Mouse (Mus musculus) CH12.LX (cell line): ENCODE data around the gene Mcrip1. TPM values are rescaled to one million over a fixed set of nuclear protein-coding genes. Genes with fewer than 3 reads are reported as not detected.

Experiments used
- DNase-seq: peaks from one replicate; pipeline ENCODE4 v3.0.0-alpha.2; 2013; ENCODE audit errors: extremely low read depth
- H3K27ac ChIP-seq: 2 replicates; pipeline ENCODE4 v1.5.1; 2012; ENCODE audit warnings: low read depth, mild to moderate bottlenecking, control low read depth, moderate library complexity; ENCODE audit not compliant: insufficient read depth
- H3K27me3 ChIP-seq: replicated peaks from 2 replicates; pipeline ENCODE3; 2012; ENCODE audit warnings: inconsistent platforms
- H3K36me3 ChIP-seq, 2 experiments: replicated peaks in 1 of 2; 2 replicates each; pipeline versions ENCODE3 to v1.6.1; 2012; ENCODE audit warnings: inconsistent platforms in 1 of 2, low read length in 1 of 2, mild to moderate bottlenecking in 1 of 2, mixed read lengths in 1 of 2, moderate library complexity in 1 of 2; ENCODE audit not compliant: control insufficient read depth in 1 of 2, insufficient read depth in 1 of 2
- H3K4me1 ChIP-seq, 2 experiments: 2 replicates each; pipeline ENCODE4 v1.6.1; 2012; ENCODE audit warnings: inconsistent platforms in 1 of 2, moderate library complexity in 1 of 2; ENCODE audit not compliant: insufficient read depth in 2 of 2, control insufficient read depth in 1 of 2
- H3K4me2 ChIP-seq: 2 replicates; pipeline ENCODE4 v1.6.1; 2012; ENCODE audit warnings: low read depth, mild to moderate bottlenecking, control low read depth; ENCODE audit not compliant: poor library complexity, insufficient read depth, severe bottlenecking
- H3K4me3 ChIP-seq, 3 experiments: fragments of 150-350 bp in 1 of 3; sonication (generic) in 1 of 3; replicated peaks in 1 of 3; 2 replicates each; pipeline versions ENCODE3 to v1.5.1; 2011 to 2012; ENCODE audit warnings: low read depth in 2 of 3, low read length in 2 of 3, mild to moderate bottlenecking in 2 of 3, moderate library complexity in 2 of 3, control low read depth in 1 of 3, improper control_type of control experiment in 1 of 3, inconsistent platforms in 1 of 3, mixed read lengths in 1 of 3; ENCODE audit not compliant: poor library complexity in 1 of 3
- H3K79me2 ChIP-seq: replicated peaks from 2 replicates; pipeline ENCODE4 v1.6.1; 2012; ENCODE audit warnings: mild to moderate bottlenecking, moderate library complexity; ENCODE audit not compliant: control insufficient read depth, poor library complexity, insufficient read depth, severe bottlenecking; ENCODE audit errors: extremely low read depth
- H3K9ac ChIP-seq: 2 replicates; pipeline ENCODE4 v1.6.1; 2012; ENCODE audit warnings: low read depth, mild to moderate bottlenecking, control low read depth, moderate library complexity; ENCODE audit not compliant: insufficient read depth
- H3K9me3 ChIP-seq: replicated peaks from 2 replicates; pipeline ENCODE3; 2012; ENCODE audit warnings: low read length, inconsistent platforms, mixed read lengths
- CHD1 ChIP-seq: IDR thresholded peaks from 2 replicates; pipeline ENCODE4 v1.6.1; 2012; ENCODE audit warnings: low read depth, low read length, improper control_type of control experiment, inconsistent platforms
- CHD2 ChIP-seq: IDR thresholded peaks from 2 replicates; pipeline ENCODE4 v1.6.1; 2011; ENCODE audit warnings: low read length, improper control_type of control experiment
- E2F4 ChIP-seq: IDR thresholded peaks from 2 replicates; pipeline ENCODE4 v1.6.1; 2011; ENCODE audit warnings: low read depth, low read length, improper control_type of control experiment; ENCODE audit not compliant: insufficient replicate concordance
- ELF1 ChIP-seq: IDR thresholded peaks from 2 replicates; pipeline ENCODE4 v1.6.1; 2014; ENCODE audit warnings: low read depth, mild to moderate bottlenecking, inconsistent platforms, low read length, improper control_type of control experiment
- ETS1 ChIP-seq: conservative IDR thresholded peaks from 2 replicates; pipeline ENCODE4 v1.6.1; 2012; ENCODE audit warnings: low read depth, mild to moderate bottlenecking, inconsistent platforms, low read length, improper control_type of control experiment, moderate library complexity
- HCFC1 ChIP-seq: IDR thresholded peaks from 2 replicates; pipeline ENCODE4 v1.6.1; 2012; ENCODE audit warnings: low read depth, mild to moderate bottlenecking, inconsistent platforms, low read length, improper control_type of control experiment
- IRF4 ChIP-seq: IDR thresholded peaks from 2 replicates; pipeline ENCODE4 v1.6.1; 2014; ENCODE audit warnings: low read depth, mild to moderate bottlenecking, inconsistent platforms, low read length, improper control_type of control experiment
- JUN ChIP-seq: IDR thresholded peaks from 2 replicates; pipeline ENCODE4 v1.6.1; 2011; ENCODE audit warnings: low read depth, mild to moderate bottlenecking, low read length, improper control_type of control experiment, moderate library complexity; ENCODE audit not compliant: insufficient read depth
- JUND ChIP-seq: conservative IDR thresholded peaks from 2 replicates; pipeline ENCODE4 v1.6.1; 2011; ENCODE audit warnings: low read depth, low read length, improper control_type of control experiment
- MAFK ChIP-seq: IDR thresholded peaks from 2 replicates; pipeline ENCODE4 v1.6.1; 2011; ENCODE audit warnings: low read length, improper control_type of control experiment; ENCODE audit not compliant: insufficient replicate concordance
- MAX ChIP-seq: IDR thresholded peaks from 2 replicates; pipeline ENCODE4 v1.6.1; 2011; ENCODE audit warnings: low read length, improper control_type of control experiment
- MAZ ChIP-seq: IDR thresholded peaks from 2 replicates; pipeline ENCODE4 v1.6.1; 2012; ENCODE audit warnings: low read depth, mild to moderate bottlenecking, inconsistent platforms, low read length, improper control_type of control experiment, moderate library complexity
- MEF2A ChIP-seq: IDR thresholded peaks from 2 replicates; pipeline ENCODE4 v1.6.1; 2014; ENCODE audit warnings: low read depth, mild to moderate bottlenecking, inconsistent platforms, low read length, improper control_type of control experiment, borderline replicate concordance
- MXI1 ChIP-seq: IDR thresholded peaks from 2 replicates; pipeline ENCODE4 v1.6.1; 2011; ENCODE audit warnings: mild to moderate bottlenecking, low read depth, low read length, improper control_type of control experiment
- NELFE ChIP-seq: IDR thresholded peaks from 2 replicates; pipeline ENCODE4 v1.6.1; 2011; ENCODE audit warnings: low read depth, low read length, improper control_type of control experiment
- NRF1 ChIP-seq: IDR thresholded peaks from 2 replicates; pipeline ENCODE4 v1.6.1; 2014; ENCODE audit warnings: low read depth, mild to moderate bottlenecking, inconsistent platforms, low read length, improper control_type of control experiment, moderate library complexity
- PAX5 ChIP-seq: IDR thresholded peaks from 2 replicates; pipeline ENCODE4 v1.6.1; 2012; ENCODE audit warnings: low read length, inconsistent platforms, mixed read lengths
- POLR2A ChIP-seq: IDR thresholded peaks from 2 replicates; pipeline ENCODE4 v1.6.1; 2011; ENCODE audit warnings: low read depth, mild to moderate bottlenecking, improper control_type of control experiment, low read length
- RAD21 ChIP-seq: IDR thresholded peaks from 2 replicates; pipeline ENCODE4 v1.6.1; 2011; ENCODE audit warnings: low read depth, mild to moderate bottlenecking, low read length, improper control_type of control experiment, moderate library complexity
- SIN3A ChIP-seq: IDR thresholded peaks from 2 replicates; pipeline ENCODE4 v1.6.1; 2012; ENCODE audit warnings: low read length, improper control_type of control experiment, inconsistent platforms
- SMC3 ChIP-seq: IDR thresholded peaks from 2 replicates; pipeline ENCODE4 v1.6.1; 2011; ENCODE audit warnings: low read depth, low read length, improper control_type of control experiment
- TBP ChIP-seq: conservative IDR thresholded peaks from 2 replicates; pipeline ENCODE4 v1.6.1; 2011; ENCODE audit warnings: low read depth, low read length, improper control_type of control experiment
- TCF12 ChIP-seq: IDR thresholded peaks from 2 replicates; pipeline ENCODE4 v1.6.1; 2014; ENCODE audit warnings: low read depth, mild to moderate bottlenecking, inconsistent platforms, low read length, improper control_type of control experiment
- USF2 ChIP-seq: conservative IDR thresholded peaks from 2 replicates; pipeline ENCODE4 v1.6.1; 2011; ENCODE audit warnings: low read depth, low read length, improper control_type of control experiment
- ZC3H11A ChIP-seq: IDR thresholded peaks from 2 replicates; pipeline ENCODE4 v1.6.1; 2012; ENCODE audit warnings: low read depth, mild to moderate bottlenecking, inconsistent platforms, low read length, improper control_type of control experiment
- ZKSCAN1 ChIP-seq: IDR thresholded peaks from 2 replicates; pipeline ENCODE4 v1.6.1; 2012; ENCODE audit warnings: low read depth, inconsistent platforms, low read length, improper control_type of control experiment, borderline replicate concordance
- dilution Hi-C: fragments of 300-500 bp; cut with MboI; formaldehyde crosslinking; loops from 2 replicates; pipeline ENCODE4 v1.14.3; 2020; ENCODE audit warnings: low sequenced_read_pairs; ENCODE audit not compliant: extremely low pct_unique_long_range_greater_than_20kb, extremely low pct_ligation_motif_present
- in situ Hi-C: fragments of 300-500 bp; cut with MboI; formaldehyde crosslinking; loops from 3 replicates; pipeline ENCODE4 v1.14.3; 2019; ENCODE audit warnings: low sequenced_read_pairs, low pct_ligation_motif_present, low pct_unique_long_range_greater_than_20kb, mixed read lengths
- polyA plus RNA-seq: library from polyadenylated mRNA; unstranded; fragments of >175 nt; gene quantifications from 2 replicates; pipeline ENCODE4 v1.2.1, GENCODE M21; 2012; ENCODE audit warnings: low read depth; ENCODE audit not compliant: insufficient read length
- total RNA-seq, 2 experiments: library from RNA; depleted of rRNA; stranded (reverse); fragments of 300-350 nt in 1 of 2; fragments of >200 nt in 1 of 2; gene quantifications; 2 replicates each; pipeline ENCODE4 v1.2.3; 2012 to 2014

The Mcrip1 gene
- total and polyA plus RNA-seq, 3 experiments, result 39.6 to 66.5 (median 46.2) TPM

DNA sequence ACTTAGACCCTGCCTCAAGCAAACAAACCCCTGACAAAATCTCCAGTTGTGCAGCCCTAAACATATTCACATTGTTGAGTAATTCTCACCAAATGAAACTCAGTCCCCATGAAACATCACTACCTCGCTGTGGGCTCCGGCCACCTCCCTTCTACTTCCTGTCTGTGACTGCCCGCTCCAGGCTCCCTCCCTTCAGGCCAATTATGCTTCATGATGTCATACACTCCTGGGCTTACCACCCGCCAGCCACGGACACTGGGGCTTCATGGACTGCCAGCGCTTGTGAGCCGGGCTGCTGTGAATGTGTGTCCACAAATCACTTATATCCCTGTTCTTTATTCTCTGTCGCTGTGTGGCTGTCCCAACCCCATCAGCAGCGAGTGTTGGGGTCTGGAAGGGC, 29.8 kb downstream of the Mcrip1 start:
- Histone ChIP-seq H3K4me2 (peak overlapping the region; percentile 56; the same call in 1 of the 2 replicates), H3K27ac (no peak overlapping the region), H3K9me3 (peaks cover 6% of the 10 kb centered on the region), H3K36me3 (no peaks in the 10 kb centered on the region), H3K4me3 (peak overlapping the region in 1 of 3 experiments; percentile 27), H3K9ac (peak overlapping the region; percentile 39; the same call in 1 of the 2 replicates), H3K4me1 (peaks cover 0 to 18% of the 10 kb centered on the region in 2 experiments; a peak in 2 of 4 replicates), H3K27me3 (no peaks in the 10 kb centered on the region), H3K79me2 (no peaks in the 10 kb centered on the region)
- no peak for DNase-seq
- in situ Hi-C loops, result loop anchor here (5.0 kb wide), 1 partner anchor 48 kb away; no protein-coding TSS in a partner anchor
- dilution Hi-C loops, result no loop called here
- peak; percentile 80 for TF ChIP-seq ELF1
- no peak for TF ChIP-seq NRF1
- 0 out of 2 replicates have a peak, but pooled peaks have one; percentile 47 for TF ChIP-seq JUND
- peak; percentile 62; the same call in 1 of the 2 replicates for TF ChIP-seq TCF12
- peak; percentile 79 for TF ChIP-seq POLR2A
- TF ChIP-seq TBP, result peak; percentile 79
- peak; percentile 98 for TF ChIP-seq MEF2A
- no peak; the same call in 1 of the 2 replicates for TF ChIP-seq IRF4
- peak; percentile 87 for TF ChIP-seq JUN
- TF ChIP-seq HCFC1, result peak; percentile 16; the same call in 1 of the 2 replicates
- TF ChIP-seq PAX5, result no peak
- no peak for TF ChIP-seq ZKSCAN1
- no peak for TF ChIP-seq RAD21
- no peak for TF ChIP-seq E2F4
- no peak for TF ChIP-seq USF2

DNA sequence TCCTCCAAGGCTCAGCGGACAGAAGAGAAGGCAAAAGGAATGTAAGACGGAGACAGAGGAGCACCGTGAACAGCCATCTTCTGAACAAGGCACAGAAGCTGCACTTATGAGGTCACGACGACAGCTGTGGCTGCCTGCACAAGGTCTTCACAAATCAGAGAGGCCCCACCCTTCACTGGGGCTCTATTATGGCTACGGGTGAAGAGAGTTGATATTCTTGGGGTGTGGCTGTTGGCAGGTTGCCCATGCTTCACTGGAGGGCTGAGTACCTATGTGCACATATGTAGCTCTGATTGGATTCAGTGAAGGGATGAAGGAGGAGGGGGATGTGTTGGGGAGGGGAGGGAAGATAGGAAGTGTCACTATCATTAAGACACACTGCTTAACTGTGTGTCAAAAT, 31.0 kb downstream of the Mcrip1 start:
- Histone ChIP-seq H3K36me3 (no peaks in the 10 kb centered on the region), H3K4me1 (peaks cover 0 to 18% of the 10 kb centered on the region in 2 experiments; a peak in 2 of 4 replicates), H3K9ac (no peak overlapping the region), H3K9me3 (peaks cover 6% of the 10 kb centered on the region), H3K4me2 (no peak overlapping the region), H3K4me3 (no peak overlapping the region), H3K27me3 (no peaks in the 10 kb centered on the region), H3K27ac (no peak overlapping the region), H3K79me2 (no peaks in the 10 kb centered on the region)
- no peak for DNase-seq
- TF ChIP-seq TCF12 (no peak), SIN3A (no peak), PAX5 (no peak), SMC3 (no peak), MEF2A (no peak), CHD1 (no peak), JUN (no peak), RAD21 (no peak), MAX (no peak), ZKSCAN1 (no peak), NELFE (no peak), MAFK (no peak), MXI1 (no peak), POLR2A (no peak), ETS1 (no peak), MAZ (no peak), ELF1 (no peak), JUND (no peak), ZC3H11A (no peak), CHD2 (no peak)
- in situ Hi-C loops (no loop called here), dilution Hi-C loops (no loop called here)
